Mouse (Mus musculus) liver, embryonic 11.5 days (tissue): ENCODE measurements around the gene Wnt9a. TPM values are rescaled to one million over a fixed set of nuclear protein-coding genes. Genes with fewer than 3 reads are reported as not detected.
"Not testable (repeated sequence)": the region's sequence is repeated elsewhere in the genome, so short reads cannot be mapped to it uniquely, and the experiment has no call there.

Source experiments
- ATAC-seq: fragments of 200-750 bp; cut with Nextera tagmentation; replicated peaks from 2 replicates; pipeline ENCODE4 v1.8.0; 2017; ENCODE audit warnings: moderate number of reproducible peaks, mild to moderate bottlenecking, moderate TSS enrichment, moderate library complexity; ENCODE audit not compliant: low FRiP score
- DNase-seq: peaks from one replicate; pipeline ENCODE4 v3.0.0-alpha.2; 2017; ENCODE audit warnings: low spot score
- H3K27ac ChIP-seq: fragments of 300-500 bp; sonication (generic); 2 replicates; pipeline ENCODE4 v1.5.1; 2014; ENCODE audit warnings: mild to moderate bottlenecking, low read depth, low read length, control low read depth
- H3K27me3 ChIP-seq: fragments of 300-500 bp; sonication (generic); replicated peaks from 2 replicates; pipeline ENCODE4 v1.6.1; 2014; ENCODE audit warnings: low read length, mixed read lengths; ENCODE audit not compliant: control insufficient read depth, insufficient read depth
- H3K36me3 ChIP-seq: fragments of 300-500 bp; sonication (generic); 2 replicates; pipeline ENCODE4 v1.6.1; 2014; ENCODE audit warnings: mild to moderate bottlenecking, low read length, moderate library complexity, mixed read lengths; ENCODE audit not compliant: control insufficient read depth, insufficient read depth
- H3K4me1 ChIP-seq: fragments of 300-500 bp; sonication (generic); replicated peaks from 2 replicates; pipeline ENCODE4 v1.6.1; 2014; ENCODE audit warnings: low read length, mixed read lengths; ENCODE audit not compliant: control insufficient read depth, insufficient read depth
- H3K4me2 ChIP-seq: fragments of 300-500 bp; sonication (generic); 2 replicates; pipeline ENCODE4 v1.6.1; 2014; ENCODE audit warnings: mild to moderate bottlenecking, control low read depth, moderate library complexity
- H3K4me3 ChIP-seq: fragments of 300-500 bp; sonication (generic); 2 replicates; pipeline ENCODE4 v1.5.1; 2014; ENCODE audit warnings: low read depth, low read length, control low read depth
- H3K9ac ChIP-seq: fragments of 300-500 bp; sonication (generic); 2 replicates; pipeline ENCODE4 v1.6.1; 2014; ENCODE audit warnings: low read depth, low read length, control low read depth
- H3K9me3 ChIP-seq: fragments of 300-500 bp; sonication (generic); 2 replicates; pipeline ENCODE4 v1.6.1; 2016; ENCODE audit warnings: low read length, inconsistent platforms, mixed read lengths; ENCODE audit not compliant: control insufficient read depth
- WGBS: fragments of 180-500 bp; shearing (Covaris S2); extraction: QIAGEN DNeasy Blood & Tissue Kit; methylation state at CpG from one replicate; pipeline ENCODE4 v1.1.7; 2014; 5-methylcytosine and 5-hydroxymethylcytosine counted together
- polyA plus RNA-seq: library from polyadenylated mRNA; unstranded; fragments of >200 nt; fragmentation: Nextera tagmentation; extraction: Ambion mirVana; gene quantifications from 2 replicates; pipeline ENCODE4 v1.2.1, GENCODE M21; 2014

Wnt9a gene
- polyA plus RNA-seq, 1 experiment from 2014 or later: 0.56 TPM

GRCm38 (mm10) chr11:59361291-59361690 is 54.6 kb downstream of the Wnt9a start:
- H3K9ac ChIP-seq: no peak overlapping the region
- H3K4me3 ChIP-seq: no peak overlapping the region
- no peak overlapping the region for H3K4me2 ChIP-seq
- no peak overlapping the region for H3K27ac ChIP-seq
- DNase-seq: no peak
- no peaks in the 10 kb centered on the region; the same call in 1 of the 2 replicates for H3K27me3 ChIP-seq
- H3K4me1 ChIP-seq: 0 out of 2 replicates have a peak, but pooled peaks cover 2% of the 10 kb centered on the region
- H3K36me3 ChIP-seq: no peaks in the 10 kb centered on the region
- 77% methylated on average over 9 of the region's 9 CpGs for WGBS
- no peak for ATAC-seq
- H3K9me3 ChIP-seq: no peaks in the 10 kb centered on the region

DNA sequence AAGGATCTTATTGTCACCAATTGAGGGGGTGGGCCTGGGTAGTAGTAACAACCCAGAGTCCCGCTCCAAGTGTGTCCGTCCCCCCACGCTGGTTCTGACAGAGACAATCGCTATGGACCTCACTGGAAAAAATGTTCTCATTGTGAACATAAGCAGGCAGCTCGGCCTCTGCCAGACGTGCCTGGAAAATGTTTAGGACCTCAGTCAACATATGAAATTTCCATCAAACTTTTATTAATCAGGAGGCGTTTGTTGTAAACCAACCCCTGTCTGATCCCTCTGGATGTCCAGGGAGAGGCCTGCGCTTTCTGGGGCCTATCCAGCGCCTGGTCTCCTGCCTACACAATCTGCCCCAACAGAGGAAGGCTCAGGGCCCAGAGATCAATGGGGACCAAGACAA is 57.3 kb downstream of the Wnt9a start:
- Histone ChIP-seq H3K36me3 (no peaks in the 10 kb centered on the region), H3K4me2 (no peak overlapping the region), H3K4me3 (no peak overlapping the region), H3K9ac (no peak overlapping the region), H3K27ac (no peak overlapping the region), H3K27me3 (no peaks in the 10 kb centered on the region; the same call in 1 of the 2 replicates), H3K9me3 (no peaks in the 10 kb centered on the region), H3K4me1 (0 out of 2 replicates have a peak, but pooled peaks cover 2% of the 10 kb centered on the region)
- ATAC-seq (no peak), DNase-seq (no peak)
- WGBS: 85% methylated on average over 9 of the region's 9 CpGs

- ATAC-seq: no peak
- 55% methylated on average over 3 of the region's 3 CpGs for WGBS
- H3K27ac ChIP-seq: 0 out of 2 replicates have a peak overlapping the region, but pooled peaks have one; percentile 13
Measured at GRCm38 (mm10) chr11:59364417-59364816, 57.7 kb downstream of the Wnt9a start.

GRCm38 (mm10) chr11:59366031-59366430 is 59.3 kb downstream of the Wnt9a start:
- no peak overlapping the region for H3K4me2 ChIP-seq
- DNase-seq (no peak), ATAC-seq (no peak)
- H3K27ac ChIP-seq: no peak overlapping the region
- H3K9ac ChIP-seq: no peak overlapping the region
- H3K4me3 ChIP-seq: no peak overlapping the region
- 78% methylated on average over 3 of the region's 3 CpGs for WGBS
- H3K36me3 ChIP-seq: no peaks in the 10 kb centered on the region
- H3K27me3 ChIP-seq: no peaks in the 10 kb centered on the region; the same call in 1 of the 2 replicates
- H3K4me1 ChIP-seq: 0 out of 2 replicates have a peak, but pooled peaks cover 2% of the 10 kb centered on the region
- no peaks in the 10 kb centered on the region for H3K9me3 ChIP-seq

More at GRCm38 (mm10) chr11:59364417-59364816, 57.7 kb downstream of the Wnt9a start:
- Histone ChIP-seq H3K4me3 (no peak overlapping the region), H3K9ac (no peak overlapping the region), H3K27me3 (no peaks in the 10 kb centered on the region; the same call in 1 of the 2 replicates), H3K36me3 (no peaks in the 10 kb centered on the region), H3K4me2 (no peak overlapping the region), H3K9me3 (no peaks in the 10 kb centered on the region), H3K4me1 (0 out of 2 replicates have a peak, but pooled peaks cover 2% of the 10 kb centered on the region)
- no peak for DNase-seq

- DNase-seq (no peak), ATAC-seq (no peak)
- H3K9ac ChIP-seq: no peak overlapping the region
- H3K27ac ChIP-seq: no peak overlapping the region
- H3K4me1 ChIP-seq: 0 out of 2 replicates have a peak, but pooled peaks cover 2% of the 10 kb centered on the region
- WGBS: 35% methylated on average over 3 of the region's 3 CpGs
- no peak overlapping the region for H3K4me3 ChIP-seq
- no peak overlapping the region for H3K4me2 ChIP-seq
- H3K36me3 ChIP-seq: no peaks in the 10 kb centered on the region
- no peaks in the 10 kb centered on the region for H3K9me3 ChIP-seq
- H3K27me3 ChIP-seq: peaks cover 3% of the 10 kb centered on the region; the same call in 1 of the 2 replicates
Measured at GRCm38 (mm10) chr11:59366633-59367032, 59.9 kb downstream of the Wnt9a start.

DNA sequence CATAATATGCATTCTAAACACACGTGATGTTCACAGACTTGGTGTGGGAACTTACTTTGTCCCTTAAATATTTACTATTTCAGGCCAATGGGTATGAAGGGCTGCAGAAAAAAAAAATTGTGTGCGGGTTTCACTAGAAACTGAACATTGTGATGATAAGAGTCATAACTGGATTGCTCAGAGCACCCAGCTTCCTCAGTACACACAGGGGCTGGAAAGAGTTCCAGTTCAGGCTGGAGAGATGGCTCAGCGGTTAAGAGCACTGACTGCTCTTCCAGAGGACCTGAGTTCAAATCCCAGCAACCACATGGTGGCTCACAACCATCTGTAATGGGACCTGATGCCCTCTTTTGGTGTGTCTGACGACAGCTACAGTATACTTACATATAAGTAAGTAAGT is 61.2 kb downstream of the Wnt9a start:
- H3K4me1 ChIP-seq, H3K4me3 ChIP-seq, H3K9me3 ChIP-seq, H3K9ac ChIP-seq, H3K36me3 ChIP-seq, H3K27me3 ChIP-seq, H3K27ac ChIP-seq, H3K4me2 ChIP-seq, DNase-seq, ATAC-seq: not testable (repeated sequence)
- WGBS: 70% methylated on average over 4 of the region's 4 CpGs

- no peaks in the 10 kb centered on the region for H3K4me1 ChIP-seq
- no peak overlapping the region for H3K27ac ChIP-seq
- H3K4me3 ChIP-seq: no peak overlapping the region
- ATAC-seq (no peak), DNase-seq (no peak)
- H3K9me3 ChIP-seq: no peaks in the 10 kb centered on the region
- WGBS: 68% methylated on average over 11 of the region's 11 CpGs
- no peaks in the 10 kb centered on the region for H3K36me3 ChIP-seq
- H3K27me3 ChIP-seq: 0 out of 2 replicates have a peak, but pooled peaks cover 4% of the 10 kb centered on the region
- no peak overlapping the region for H3K9ac ChIP-seq
- H3K4me2 ChIP-seq: no peak overlapping the region
Measured at GRCm38 (mm10) chr11:59369848-59370247, 63.1 kb downstream of the Wnt9a start.

DNA sequence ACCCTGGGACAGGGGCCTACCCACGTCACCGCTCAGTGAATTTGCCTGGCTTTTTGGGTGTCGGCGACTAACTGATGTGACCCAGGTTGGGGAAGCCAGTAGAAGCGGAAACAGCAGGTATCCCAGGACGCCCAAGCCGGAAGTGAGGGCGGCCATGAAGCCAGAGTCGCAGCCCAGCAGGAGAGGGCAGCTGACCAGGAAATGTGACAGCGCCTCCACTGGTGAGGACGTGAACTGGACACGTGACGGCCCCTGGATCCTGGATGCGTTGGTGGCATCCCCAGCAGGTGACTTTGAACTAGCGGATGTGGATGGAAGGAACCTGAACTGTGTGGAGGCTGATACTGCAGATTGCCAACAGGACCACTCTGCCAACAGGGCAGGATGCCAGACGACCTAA is 68.7 kb downstream of the Wnt9a start, which contains the start of gene Prss38:
Gene Prss38, minus strand, starts transcription at position 183 of the 400 bp plus-strand sequence.
- ATAC-seq (no peak), DNase-seq (no peak)
- Histone ChIP-seq H3K27me3 (0 out of 2 replicates have a peak, but pooled peaks cover 4% of the 10 kb centered on the region), H3K4me2 (no peak within 1 kb of the TSS), H3K4me1 (no peaks in the 10 kb centered on the region), H3K27ac (no peak within 1 kb of the TSS), H3K36me3 (no peaks in the 10 kb centered on the region), H3K9ac (no peak within 1 kb of the TSS), H3K4me3 (no peak within 1 kb of the TSS), H3K9me3 (no peaks in the 10 kb centered on the region)
- 67% methylated on average over 16 of the region's 16 CpGs for WGBS

GRCm38 (mm10) chr11:59377999-59378398 is 71.3 kb downstream of the Wnt9a start:
- Histone ChIP-seq H3K4me3 (no peak overlapping the region), H3K36me3 (no peaks in the 10 kb centered on the region), H3K9ac (no peak overlapping the region), H3K4me2 (no peak overlapping the region), H3K27ac (no peak overlapping the region), H3K9me3 (no peaks in the 10 kb centered on the region), H3K4me1 (no peaks in the 10 kb centered on the region), H3K27me3 (no peaks in the 10 kb centered on the region)
- DNase-seq (no peak), ATAC-seq (no peak)
- 83% methylated on average over 3 of the region's 3 CpGs for WGBS
